ENCODE assay signal across 10 mouse cellular contexts in genomic region chr10:61977392-61978096, GRCm38 (mm10). TPM values are rescaled to one million over a fixed set of nuclear protein-coding genes. Genes with fewer than 3 reads are reported as not detected.
DNase-seq lines count a peak whose midpoint lies in the region; ATAC-seq lines count a peak whose summit lies in the region.
"Had no signal": no experiment of that assay in that cellular context is flagged by ENCODE, and none has a peak within 500 bp of the region (broad histone marks: within the 10 kb centered on the region; RNA-seq: fewer than 3 reads in every experiment).

No protein-coding gene starts in this region.

- peaks cover 23% of the 10 kb centered on the region for H3K27me3 ChIP-seq in heart, embryonic 14.5 days (ENCODE audit: control insufficient read depth, insufficient read depth, low read length)
- peaks cover 18% of the 10 kb centered on the region for H3K27me3 ChIP-seq in embryonic facial prominence, embryonic 11.5 days (ENCODE audit: control insufficient read depth, insufficient read depth, low read length)
- peaks cover 58% of the 10 kb centered on the region for H3K27me3 ChIP-seq in hindbrain, embryonic 14.5 days (ENCODE audit: control insufficient read depth, insufficient read depth, low read length)
- H3K27me3 ChIP-seq in midbrain, embryonic 12.5 days: peaks cover 84% of the 10 kb centered on the region

- H3K36me3 ChIP-seq in heart, embryonic 14.5 days (ENCODE audit: control insufficient read depth, insufficient read depth, low read length): no peaks in the 10 kb centered on the region
- no peaks in the 10 kb centered on the region for H3K36me3 ChIP-seq in embryonic facial prominence, embryonic 11.5 days (replicated peaks; ENCODE audit: control insufficient read depth, insufficient read depth, low read depth, low read length)
- no peaks in the 10 kb centered on the region for H3K36me3 ChIP-seq in hindbrain, embryonic 14.5 days (replicated peaks; ENCODE audit: control insufficient read depth, insufficient read depth)
- no peaks in the 10 kb centered on the region for H3K36me3 ChIP-seq in midbrain, embryonic 12.5 days
- H3K36me3 ChIP-seq: G1E had no signal

- H3K27ac ChIP-seq in heart, embryonic 14.5 days (replicated peaks in 1 of 2; ENCODE audit: control insufficient read depth in 1 of 2, insufficient read depth in 1 of 2, low read depth in 2 of 2, low read length in 2 of 2): no peak overlapping the region
- H3K27ac ChIP-seq in embryonic facial prominence, embryonic 11.5 days (replicated peaks; ENCODE audit: low read depth, low read length): no peak overlapping the region
- no peak overlapping the region for H3K27ac ChIP-seq in hindbrain, embryonic 14.5 days
- no peak overlapping the region for H3K27ac ChIP-seq in midbrain, embryonic 12.5 days (replicated peaks)

- peak overlapping the region; percentile 59 to 60 for H3K4me3 ChIP-seq in heart, embryonic 14.5 days (ENCODE audit: control insufficient read depth in 1 of 2, insufficient read depth in 1 of 2, low read depth in 1 of 2, low read length in 2 of 2)
- peak overlapping the region; percentile 37 for H3K4me3 ChIP-seq in embryonic facial prominence, embryonic 11.5 days (ENCODE audit: low read depth, low read length)
- H3K4me3 ChIP-seq in hindbrain, embryonic 14.5 days (replicated peaks; ENCODE audit: low read length): peak overlapping the region; percentile 33
- peak overlapping the region; percentile 40 for H3K4me3 ChIP-seq in midbrain, embryonic 12.5 days

- H3K9ac ChIP-seq in heart, embryonic 14.5 days (ENCODE audit: low read length): peak overlapping the region; percentile 76
- H3K9ac ChIP-seq in embryonic facial prominence, embryonic 11.5 days (replicated peaks; ENCODE audit: low read length): peak overlapping the region; percentile 57
- peak overlapping the region; percentile 39 for H3K9ac ChIP-seq in hindbrain, embryonic 14.5 days
- H3K9ac ChIP-seq in midbrain, embryonic 12.5 days (replicated peaks): no peak overlapping the region

- H3K4me1 ChIP-seq in heart, embryonic 14.5 days (ENCODE audit: control insufficient read depth in 2 of 2, insufficient read depth in 2 of 2, low read length in 2 of 2): peaks cover 4 to 27% of the 10 kb centered on the region in 2 experiments; a peak in 3 of 4 replicates
- H3K4me1 ChIP-seq in embryonic facial prominence, embryonic 11.5 days (ENCODE audit: control insufficient read depth, insufficient read depth, low read length): peaks cover 4% of the 10 kb centered on the region
- H3K4me1 ChIP-seq in hindbrain, embryonic 14.5 days (replicated peaks; ENCODE audit: control insufficient read depth, insufficient read depth, low read length): peaks cover 18% of the 10 kb centered on the region; the same call in 1 of the 2 replicates
- H3K4me1 ChIP-seq in midbrain, embryonic 12.5 days: peaks cover 21% of the 10 kb centered on the region

- peak overlapping the region; percentile 98 for H3K4me2 ChIP-seq in heart, embryonic 14.5 days (ENCODE audit: low read length)
- H3K4me2 ChIP-seq in embryonic facial prominence, embryonic 11.5 days (ENCODE audit: low read depth, low read length): peak overlapping the region; percentile 80
- peak overlapping the region; percentile 56 for H3K4me2 ChIP-seq in hindbrain, embryonic 14.5 days (replicated peaks)
- peak overlapping the region; percentile 71 for H3K4me2 ChIP-seq in midbrain, embryonic 12.5 days (replicated peaks)

- 4% methylated on average over 18 of the region's 18 CpGs for WGBS in heart, embryonic 14.5 days
- WGBS in embryonic facial prominence, embryonic 11.5 days: 7% methylated on average over 18 of the region's 18 CpGs
- WGBS in hindbrain, embryonic 14.5 days: 6% methylated on average over 17 of the region's 18 CpGs
- WGBS in midbrain, embryonic 12.5 days: 6% methylated on average over 18 of the region's 18 CpGs

- no peaks in the 10 kb centered on the region for H3K9me3 ChIP-seq in heart, embryonic 14.5 days (ENCODE audit: control insufficient read depth, low read length)
- no peaks in the 10 kb centered on the region; the same call in 1 of the 2 replicates for H3K9me3 ChIP-seq in embryonic facial prominence, embryonic 11.5 days (replicated peaks; ENCODE audit: control insufficient read depth, low read length)
- H3K9me3 ChIP-seq in hindbrain, embryonic 14.5 days (ENCODE audit: control insufficient read depth, low read length): no peaks in the 10 kb centered on the region
- 0 out of 2 replicates have a peak, but pooled peaks cover 3% of the 10 kb centered on the region for H3K9me3 ChIP-seq in midbrain, embryonic 12.5 days
- H3K9me3 ChIP-seq: G1E had no signal

- DNase-seq in heart, postnatal 4 days: no peak
- DNase-seq in embryonic facial prominence, embryonic 11.5 days (ENCODE audit: low spot score): no peak
- DNase-seq in hindbrain, embryonic 14.5 days (ENCODE audit: low spot score): no peak
- no peak for DNase-seq in cerebellum, postnatal 25 days
- DNase-seq in layer of hippocampus, postnatal 10 days (ENCODE audit: low spot score in 2 of 2): no peak
- no peak for DNase-seq in layer of hippocampus, adult 9-11 months
- DNase-seq: thymus, postnatal 25 days had no signal

- ATAC-seq in heart, embryonic 14.5 days (ENCODE audit: insufficient number of reproducible peaks, insufficient read depth, low FRiP score, low read depth): no peak
- no peak for ATAC-seq in embryonic facial prominence, embryonic 11.5 days (replicated peaks; ENCODE audit: insufficient number of reproducible peaks, low FRiP score, low TSS enrichment, low read depth)
- ATAC-seq in hindbrain, embryonic 14.5 days (ENCODE audit: low FRiP score): no peak
- no peak for ATAC-seq in midbrain, embryonic 12.5 days (ENCODE audit: low FRiP score, low read depth)

RNA-seq across cellular contexts. Expression of gene Col13a1, which starts 1.4 kb away (rescaled TPM):
- 6.3 and 9.5 TPM in 2 replicates for polyA plus RNA-seq in heart, embryonic 14.5 days (2014; fragmentation: Nextera tagmentation; extraction: Ambion mirVana)
- total RNA-seq in heart, postnatal 4 days (2021): 1 to 10 TPM; 1.8 to 2.5 TPM
- polyA plus RNA-seq in embryonic facial prominence, embryonic 11.5 days (2014; fragmentation: Nextera tagmentation; extraction: Ambion mirVana): 4.3 and 4.6 TPM in 2 replicates
- polyA plus RNA-seq in hindbrain, embryonic 14.5 days (2014; fragmentation: Nextera tagmentation; extraction: Ambion mirVana): 2.8 and 2.9 TPM in 2 replicates
- 3.1 and 4.4 TPM in 2 replicates for polyA plus RNA-seq in midbrain, embryonic 12.5 days (2016; fragmentation: Nextera tagmentation; extraction: Ambion mirVana)
- 1 to 10 TPM; 2.5 to 2.7 TPM for total RNA-seq in layer of hippocampus, postnatal 10 days (2021)
- polyA plus RNA-seq: G1E had no signal
